Mouse (Mus musculus) liver, embryonic 14.5 days (tissue): ENCODE measurements around the gene Ptrhd1.

Experiments
- CTCF ChIP-seq: IDR thresholded peaks from 2 replicates; pipeline ENCODE4 v1.5.1; 2016; ENCODE audit warnings: antibody characterized with exemption, low read depth, control low read depth
- EP300 ChIP-seq: IDR thresholded peaks from 2 replicates; pipeline ENCODE4 v1.6.1; 2016; ENCODE audit warnings: antibody characterized with exemption, low read depth

DNA sequence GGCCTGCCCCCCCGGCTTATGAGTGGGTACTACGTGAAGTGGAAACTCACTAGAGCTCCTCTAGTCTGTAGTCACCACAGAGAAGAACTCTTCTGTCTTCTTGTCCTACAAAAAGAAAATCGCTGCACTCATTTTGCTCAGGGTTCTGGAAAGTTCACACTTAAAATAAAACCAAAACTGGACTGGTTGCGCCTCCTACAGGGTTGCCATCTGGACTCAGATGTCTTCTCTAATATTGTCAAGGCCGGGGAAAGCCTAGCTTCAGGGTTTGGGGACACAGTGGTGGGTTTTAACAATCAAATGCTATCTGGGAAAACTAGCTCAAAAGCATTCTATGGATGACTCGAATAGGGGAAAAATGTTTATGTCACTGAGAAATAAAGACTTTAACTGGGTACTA lies 16.0 kb downstream of the Ptrhd1 start:
- TF ChIP-seq CTCF (no peak), EP300 (no peak)
